Mouse (Mus musculus): ENCODE results near the gene Nnmt. TPM values are rescaled to one million over a fixed set of nuclear protein-coding genes. Genes with fewer than 3 reads are reported as not detected.

Nnmt gene
- 12.1 and 12.5 TPM in 2 replicates for polyA plus RNA-seq (2015; fragmentation: Nextera tagmentation; extraction: Ambion mirVana)

GRCm38 (mm10) chr9:48604939-48605598, at the start of gene Nnmt:
Gene Nnmt (minus strand): TSS chr9:48605153.
- no peak within 1 kb of the TSS; the same call in 1 of the 2 replicates for H3K27ac ChIP-seq
- no peaks in the 10 kb centered on the region for H3K9me3 ChIP-seq
- peak; percentile 48; the same call in 1 of the 2 replicates for ATAC-seq (ENCODE audit: insufficient number of reproducible peaks, low FRiP score, low TSS enrichment, low read depth)
- H3K4me1 ChIP-seq, result no peaks in the 10 kb centered on the region
- H3K4me2 ChIP-seq, result no peak within 1 kb of the TSS
- no peak within 1 kb of the TSS for H3K9ac ChIP-seq
- 35% methylated on average over 8 of the region's 8 CpGs for WGBS
- H3K27me3 ChIP-seq, result no peaks in the 10 kb centered on the region
- no peaks in the 10 kb centered on the region for H3K36me3 ChIP-seq
- H3K4me3 ChIP-seq, result no peak within 1 kb of the TSS

GRCm38 (mm10) chr9:48654730-48655129, 49.8 kb upstream of the Nnmt start:
- Histone ChIP-seq H3K9me3 (no peaks in the 10 kb centered on the region), H3K4me2 (no peak overlapping the region), H3K27ac (no peak overlapping the region), H3K27me3 (peaks cover 31% of the 10 kb centered on the region), H3K9ac (no peak overlapping the region), H3K4me1 (no peaks in the 10 kb centered on the region), H3K36me3 (no peaks in the 10 kb centered on the region), H3K4me3 (no peak overlapping the region)
- WGBS, result 9% methylated on average over 8 of the region's 8 CpGs
- no peak for ATAC-seq (ENCODE audit: insufficient number of reproducible peaks, low FRiP score, low TSS enrichment, low read depth)

- no peak overlapping the region for H3K4me2 ChIP-seq
Observed at GRCm38 (mm10) chr9:48653399-48654070, 48.6 kb upstream of the Nnmt start.

GRCm38 (mm10) chr9:48652026-48652425, 47.1 kb upstream of the Nnmt start:
- peaks cover 12% of the 10 kb centered on the region for H3K4me1 ChIP-seq
- no peaks in the 10 kb centered on the region for H3K36me3 ChIP-seq
- ATAC-seq (ENCODE audit: insufficient number of reproducible peaks, low FRiP score, low TSS enrichment, low read depth), result no peak
- no peaks in the 10 kb centered on the region for H3K9me3 ChIP-seq
- no peak overlapping the region for H3K4me3 ChIP-seq
- peaks cover 45% of the 10 kb centered on the region for H3K27me3 ChIP-seq
- WGBS, result 50% methylated on average over 4 of the region's 4 CpGs
- no peak overlapping the region for H3K27ac ChIP-seq
- no peak overlapping the region for H3K9ac ChIP-seq
- no peak overlapping the region for H3K4me2 ChIP-seq

More at GRCm38 (mm10) chr9:48653399-48654070, 48.6 kb upstream of the Nnmt start:
- no peak overlapping the region for H3K4me3 ChIP-seq
- WGBS, result 42% methylated on average over 7 of the region's 7 CpGs
- H3K27ac ChIP-seq, result no peak overlapping the region
- no peak for ATAC-seq (ENCODE audit: insufficient number of reproducible peaks, low FRiP score, low TSS enrichment, low read depth)
- H3K9ac ChIP-seq, result no peak overlapping the region
- H3K36me3 ChIP-seq, result no peaks in the 10 kb centered on the region
- H3K4me1 ChIP-seq, result peaks cover 8% of the 10 kb centered on the region
- H3K27me3 ChIP-seq, result peaks cover 43% of the 10 kb centered on the region
- no peaks in the 10 kb centered on the region for H3K9me3 ChIP-seq

- H3K9ac ChIP-seq, result no peak overlapping the region
- no peak overlapping the region for H3K4me2 ChIP-seq
- peaks cover 50% of the 10 kb centered on the region for H3K27me3 ChIP-seq
- 82% methylated on average over 2 of the region's 2 CpGs for WGBS
- H3K27ac ChIP-seq, result no peak overlapping the region
- no peak overlapping the region for H3K4me3 ChIP-seq
- peaks cover 12% of the 10 kb centered on the region for H3K4me1 ChIP-seq
- no peaks in the 10 kb centered on the region for H3K36me3 ChIP-seq
- no peak for ATAC-seq (ENCODE audit: insufficient number of reproducible peaks, low FRiP score, low TSS enrichment, low read depth)
- no peaks in the 10 kb centered on the region for H3K9me3 ChIP-seq
Observed at GRCm38 (mm10) chr9:48650846-48651245, 45.9 kb upstream of the Nnmt start.

GRCm38 (mm10) chr9:48649851-48650685, 45.1 kb upstream of the Nnmt start:
- H3K9ac ChIP-seq, result no peak overlapping the region
- H3K27ac ChIP-seq, result no peak overlapping the region
- no peaks in the 10 kb centered on the region for H3K36me3 ChIP-seq
- ATAC-seq (ENCODE audit: insufficient number of reproducible peaks, low FRiP score, low TSS enrichment, low read depth), result no peak
- H3K4me2 ChIP-seq, result no peak overlapping the region
- peaks cover 12% of the 10 kb centered on the region for H3K4me1 ChIP-seq
- WGBS, result 41% methylated on average over 17 of the region's 17 CpGs
- H3K4me3 ChIP-seq, result no peak overlapping the region
- peaks cover 54% of the 10 kb centered on the region for H3K27me3 ChIP-seq
- H3K9me3 ChIP-seq, result no peaks in the 10 kb centered on the region

GRCm38 (mm10) chr9:48649098-48649766, 44.3 kb upstream of the Nnmt start:
- H3K4me2 ChIP-seq, result peak overlapping the region; percentile 46
- peaks cover 12% of the 10 kb centered on the region for H3K4me1 ChIP-seq
- peak; percentile 30; the same call in 1 of the 2 replicates for ATAC-seq (ENCODE audit: insufficient number of reproducible peaks, low FRiP score, low TSS enrichment, low read depth)
- no peaks in the 10 kb centered on the region for H3K36me3 ChIP-seq
- no peaks in the 10 kb centered on the region for H3K9me3 ChIP-seq
- peaks cover 54% of the 10 kb centered on the region for H3K27me3 ChIP-seq
- WGBS, result 2% methylated on average over 22 of the region's 22 CpGs
- no peak overlapping the region for H3K27ac ChIP-seq
- peak overlapping the region; percentile 31 for H3K4me3 ChIP-seq
- no peak overlapping the region for H3K9ac ChIP-seq

GRCm38 (mm10) chr9:48648285-48649097, 43.5 kb upstream of the Nnmt start:
- Histone ChIP-seq H3K4me1 (peaks cover 12% of the 10 kb centered on the region), H3K27me3 (peaks cover 51% of the 10 kb centered on the region), H3K9me3 (no peaks in the 10 kb centered on the region), H3K36me3 (no peaks in the 10 kb centered on the region), H3K4me2 (peak overlapping the region; percentile 46), H3K9ac (no peak overlapping the region), H3K4me3 (peak overlapping the region; percentile 31; the same call in 1 of the 2 replicates), H3K27ac (no peak overlapping the region)
- 47% methylated on average over 12 of the region's 12 CpGs for WGBS
- ATAC-seq (ENCODE audit: insufficient number of reproducible peaks, low FRiP score, low TSS enrichment, low read depth), result no peak

GRCm38 (mm10) chr9:48647648-48648284, 42.8 kb upstream of the Nnmt start:
- no peak overlapping the region for H3K4me3 ChIP-seq
- H3K27ac ChIP-seq, result no peak overlapping the region
- H3K27me3 ChIP-seq, result peaks cover 51% of the 10 kb centered on the region
- no peak overlapping the region for H3K9ac ChIP-seq
- H3K4me2 ChIP-seq, result no peak overlapping the region
- no peaks in the 10 kb centered on the region for H3K36me3 ChIP-seq
- H3K9me3 ChIP-seq, result no peaks in the 10 kb centered on the region
- WGBS, result 19% methylated on average over 10 of the region's 10 CpGs
- peaks cover 12% of the 10 kb centered on the region for H3K4me1 ChIP-seq
- ATAC-seq (ENCODE audit: insufficient number of reproducible peaks, low FRiP score, low TSS enrichment, low read depth), result no peak

GRCm38 (mm10) chr9:48646781-48647647, 42.1 kb upstream of the Nnmt start:
- ATAC-seq (ENCODE audit: insufficient number of reproducible peaks, low FRiP score, low TSS enrichment, low read depth), result no peak
- WGBS, result 51% methylated on average over 16 of the region's 16 CpGs

More at GRCm38 (mm10) chr9:48646781-48647647, 42.1 kb upstream of the Nnmt start:
- Histone ChIP-seq H3K9ac (no peak overlapping the region), H3K27ac (no peak overlapping the region), H3K9me3 (no peaks in the 10 kb centered on the region), H3K27me3 (peaks cover 51% of the 10 kb centered on the region), H3K4me3 (no peak overlapping the region), H3K4me2 (no peak overlapping the region), H3K36me3 (no peaks in the 10 kb centered on the region), H3K4me1 (peaks cover 12% of the 10 kb centered on the region)

Data from limb, embryonic 15.5 days (tissue).